Mouse (Mus musculus): ENCODE results near the gene Gm5624.
"Not testable (repeated sequence)": the region's sequence is repeated elsewhere in the genome, so short reads cannot be mapped to it uniquely, and the experiment has no call there.

Gm5624 gene

DNA sequence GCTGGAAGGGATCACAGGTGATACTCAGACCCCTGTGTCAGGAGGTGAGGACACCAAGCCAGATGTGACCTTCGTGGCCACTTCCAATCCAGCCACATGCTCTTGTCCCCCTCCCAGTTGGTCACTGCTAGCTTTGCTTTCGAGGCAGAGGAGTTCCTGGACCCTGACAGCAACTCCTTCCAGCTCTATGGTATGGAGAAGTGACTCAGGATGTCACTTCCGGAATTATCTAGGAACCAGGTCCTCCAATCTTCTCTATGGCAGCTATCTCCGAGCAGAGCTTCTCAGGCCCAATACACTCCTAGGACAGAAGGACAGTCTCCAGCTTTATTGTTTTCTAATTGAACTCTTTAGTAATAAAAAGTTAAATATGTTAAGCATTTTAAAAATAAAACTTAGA lies at the start of gene Gm5624:
Gene Gm5624 (minus strand): TSS at position 202 of the 400 bp plus-strand sequence.
- DNase-seq (ENCODE audit: low read depth, low spot score) = not testable (repeated sequence)

DNA sequence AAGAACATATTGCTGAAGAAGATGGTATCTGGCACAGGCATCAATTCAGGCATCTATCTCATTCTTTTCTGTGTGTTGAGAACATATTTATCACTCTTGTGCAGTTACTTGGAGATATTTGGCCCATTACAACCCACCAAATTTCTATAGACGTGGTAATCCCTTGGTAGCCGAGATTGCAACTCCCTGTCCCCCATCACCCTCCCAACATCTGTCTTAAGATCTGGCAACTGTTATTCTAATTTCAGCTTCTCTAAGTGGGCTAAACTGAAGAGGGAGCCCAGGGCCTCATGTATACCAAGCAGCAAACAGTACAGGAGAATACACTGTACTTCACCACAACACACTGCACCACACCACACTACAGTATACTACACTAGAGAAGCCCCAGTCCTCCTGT lies 36.0 kb downstream of the Gm5624 start:
- not testable (repeated sequence) for DNase-seq (ENCODE audit: low read depth, low spot score)

DNA sequence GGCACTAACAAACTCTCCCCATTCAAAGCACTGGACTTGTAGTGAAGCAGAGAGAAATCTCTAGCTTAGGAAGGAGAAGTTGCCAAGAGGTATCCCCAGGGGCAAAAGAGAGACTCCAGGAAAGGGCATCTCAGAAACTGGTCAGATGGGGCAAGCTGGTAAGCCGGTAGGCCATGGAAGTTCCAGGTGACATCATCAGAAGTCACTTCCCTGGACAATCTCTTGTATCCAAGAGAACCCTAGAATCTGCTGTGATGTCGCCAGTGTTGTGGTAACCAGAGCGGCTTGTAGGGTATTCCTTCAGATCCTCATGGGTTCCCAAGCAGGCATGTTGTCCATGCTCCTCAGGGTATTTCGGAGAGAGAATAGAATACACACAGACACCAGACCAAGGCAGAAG lies 44.9 kb downstream of the Gm5624 start, which contains the start of gene Gm8247:
Gene Gm8247 (plus strand): TSS at position 301 of the 400 bp plus-strand sequence.
- not testable (repeated sequence) for DNase-seq (ENCODE audit: low read depth, low spot score)

DNA sequence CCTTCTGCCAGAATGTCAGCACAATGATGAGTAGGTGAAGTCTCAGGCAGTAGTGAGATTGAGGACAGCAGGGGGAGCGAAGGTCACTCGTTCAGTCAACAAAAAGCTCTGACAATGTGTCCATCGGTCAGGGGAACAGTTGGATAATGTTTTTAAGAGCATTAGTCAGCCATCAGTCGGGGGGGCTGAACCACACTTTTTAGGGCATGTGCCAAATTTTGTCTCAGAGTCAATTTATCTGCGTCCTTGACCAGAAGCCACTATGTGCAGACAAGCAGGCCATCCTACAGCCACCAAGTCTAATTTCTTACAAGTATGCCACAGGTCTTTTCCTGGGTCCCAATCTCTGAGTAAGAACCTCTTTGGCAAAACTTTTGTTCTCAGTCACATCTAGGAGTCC lies 79.8 kb downstream of the Gm5624 start:
- not testable (repeated sequence) for DNase-seq (ENCODE audit: low read depth, low spot score)

DNA sequence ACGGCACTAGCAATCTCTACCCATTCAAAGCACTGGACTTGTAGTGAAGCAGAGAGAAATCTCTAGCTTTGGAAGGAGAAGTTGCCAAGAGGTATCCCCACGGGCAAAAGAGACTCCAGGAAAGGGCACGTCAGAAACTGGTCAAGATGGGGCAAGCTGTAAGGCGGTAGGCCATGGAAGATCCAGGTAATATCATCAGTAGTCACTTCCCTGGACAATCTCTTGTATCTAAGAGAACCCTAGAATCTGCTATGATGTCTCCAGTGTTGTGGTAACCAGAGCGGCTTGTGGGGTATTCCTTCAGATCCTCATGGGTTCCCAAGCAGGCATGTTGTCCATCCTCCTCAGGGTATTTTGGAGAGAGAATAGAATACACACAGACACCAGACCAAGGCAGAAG lies 109.8 kb downstream of the Gm5624 start, which contains the start of gene Gm17093:
Gene Gm17093 (plus strand): TSS at position 301 of the 400 bp plus-strand sequence.
- not testable (repeated sequence) for DNase-seq (ENCODE audit: low read depth, low spot score)
